Mouse (Mus musculus) urinary bladder, postnatal 36 days (tissue): ENCODE measurements around the gene Kat6b.
A peak's percentile ranks its signal among the peaks of the same experiment; 100 is the strongest.

ENCODE experiments used
- DNase-seq, 2 experiments: peaks; one replicate each; pipeline ENCODE4 v3.0.0; 2022; ENCODE audit warnings: low spot score in 2 of 2, mixed read lengths in 1 of 2

Gene Kat6b

GRCm38 (mm10) chr14:21590205-21590604 is 109.0 kb downstream of the Kat6b start:
- DNase-seq, result no peak

GRCm38 (mm10) chr14:21592152-21592551 is 110.9 kb downstream of the Kat6b start:
- DNase-seq, result no peak

- DNase-seq, result no peak
Measured at GRCm38 (mm10) chr14:21592985-21593750, 111.9 kb downstream of the Kat6b start.

- no peak for DNase-seq
Measured at GRCm38 (mm10) chr14:21599446-21600173, 118.4 kb downstream of the Kat6b start.

- DNase-seq, result no peak
Measured at GRCm38 (mm10) chr14:21600174-21600566, 118.9 kb downstream of the Kat6b start.

GRCm38 (mm10) chr14:21600628-21601027 is 119.4 kb downstream of the Kat6b start:
- no peak for DNase-seq

- DNase-seq, result peak in 1 of 2 experiments; percentile 16
Measured at GRCm38 (mm10) chr14:21602166-21602565, 120.9 kb downstream of the Kat6b start.

- no peak for DNase-seq
Measured at GRCm38 (mm10) chr14:21602937-21603336, 121.7 kb downstream of the Kat6b start.

- DNase-seq, result no peak
Measured at GRCm38 (mm10) chr14:21607686-21608085, 126.5 kb downstream of the Kat6b start.

- no peak for DNase-seq
Measured at GRCm38 (mm10) chr14:21608886-21609285, 127.7 kb downstream of the Kat6b start.

GRCm38 (mm10) chr14:21610224-21610623 is 129.0 kb downstream of the Kat6b start:
- no peak for DNase-seq

GRCm38 (mm10) chr14:21613031-21613430 is 131.8 kb downstream of the Kat6b start:
- no peak for DNase-seq

- DNase-seq, result no peak
Measured at GRCm38 (mm10) chr14:21614103-21614502, 132.9 kb downstream of the Kat6b start.

- no peak for DNase-seq
Measured at GRCm38 (mm10) chr14:21615853-21616252, 134.6 kb downstream of the Kat6b start.

GRCm38 (mm10) chr14:21617221-21617980 is 136.2 kb downstream of the Kat6b start:
- no peak for DNase-seq

GRCm38 (mm10) chr14:21619951-21620350 is 138.7 kb downstream of the Kat6b start:
- DNase-seq, result no peak

- DNase-seq, result no peak
Measured at GRCm38 (mm10) chr14:21625946-21626345, 144.7 kb downstream of the Kat6b start.

- no peak for DNase-seq
Measured at GRCm38 (mm10) chr14:21631665-21632200, 150.5 kb downstream of the Kat6b start.

GRCm38 (mm10) chr14:21636548-21636947 is 155.3 kb downstream of the Kat6b start:
- DNase-seq, result no peak

- DNase-seq, result no peak
Measured at GRCm38 (mm10) chr14:21640806-21641435, 159.7 kb downstream of the Kat6b start.

- no peak for DNase-seq
Measured at GRCm38 (mm10) chr14:21653813-21654212, 172.6 kb downstream of the Kat6b start.

GRCm38 (mm10) chr14:21659155-21659554 is 177.9 kb downstream of the Kat6b start:
- no peak for DNase-seq
